Mouse (Mus musculus): ENCODE measurements around the gene Tmem121b.

Tmem121b gene

GRCm38 (mm10) chr6:120492499-120493373, 871 bp downstream of the Tmem121b start:
- DNase-seq (ENCODE audit: low spot score), result no peak

- no peak for DNase-seq (ENCODE audit: low spot score)
Observed at GRCm38 (mm10) chr6:120491862-120492498, 1.6 kb downstream of the Tmem121b start.

- DNase-seq (ENCODE audit: low spot score), result no peak
Observed at GRCm38 (mm10) chr6:120491064-120491463, 2.5 kb downstream of the Tmem121b start.

- no peak for DNase-seq (ENCODE audit: low spot score)
Observed at GRCm38 (mm10) chr6:120489461-120489860, 4.1 kb downstream of the Tmem121b start.

- DNase-seq (ENCODE audit: low spot score), result no peak
Observed at GRCm38 (mm10) chr6:120488647-120489046, 5.0 kb downstream of the Tmem121b start.

GRCm38 (mm10) chr6:120486051-120486510, 7.5 kb downstream of the Tmem121b start:
- DNase-seq (ENCODE audit: low spot score), result no peak

- DNase-seq (ENCODE audit: low spot score), result no peak
Observed at GRCm38 (mm10) chr6:120485038-120485437, 8.6 kb downstream of the Tmem121b start.

- no peak for DNase-seq (ENCODE audit: low spot score)
Observed at GRCm38 (mm10) chr6:120483211-120483626, 10.4 kb downstream of the Tmem121b start.

- no peak for DNase-seq (ENCODE audit: low spot score)
Observed at GRCm38 (mm10) chr6:120482756-120483155, 10.9 kb downstream of the Tmem121b start.

- DNase-seq (ENCODE audit: low spot score), result no peak
Observed at GRCm38 (mm10) chr6:120482021-120482420, 11.6 kb downstream of the Tmem121b start.

- DNase-seq (ENCODE audit: low spot score), result no peak
Observed at GRCm38 (mm10) chr6:120481538-120481937, 12.1 kb downstream of the Tmem121b start.

- DNase-seq (ENCODE audit: low spot score), result no peak
Observed at GRCm38 (mm10) chr6:120480361-120480760, 13.2 kb downstream of the Tmem121b start.

- no peak for DNase-seq (ENCODE audit: low spot score)
Observed at GRCm38 (mm10) chr6:120479302-120479701, 14.3 kb downstream of the Tmem121b start.

- no peak for DNase-seq (ENCODE audit: low spot score)
Observed at GRCm38 (mm10) chr6:120475288-120475687, 18.3 kb downstream of the Tmem121b start.

- DNase-seq (ENCODE audit: low spot score), result no peak
Observed at GRCm38 (mm10) chr6:120473427-120473826, 20.2 kb downstream of the Tmem121b start.

- DNase-seq (ENCODE audit: low spot score), result no peak
Observed at GRCm38 (mm10) chr6:120472455-120473140, 21.0 kb downstream of the Tmem121b start.

GRCm38 (mm10) chr6:120471991-120472441, 21.6 kb downstream of the Tmem121b start:
- DNase-seq (ENCODE audit: low spot score), result no peak

GRCm38 (mm10) chr6:120470666-120471065, 22.9 kb downstream of the Tmem121b start:
- DNase-seq (ENCODE audit: low spot score), result no peak

GRCm38 (mm10) chr6:120469770-120470169, 23.8 kb downstream of the Tmem121b start:
- no peak for DNase-seq (ENCODE audit: low spot score)

GRCm38 (mm10) chr6:120469268-120469667, 24.3 kb downstream of the Tmem121b start:
- no peak for DNase-seq (ENCODE audit: low spot score)

- DNase-seq (ENCODE audit: low spot score), result no peak
Observed at GRCm38 (mm10) chr6:120468259-120468658, 25.3 kb downstream of the Tmem121b start.

GRCm38 (mm10) chr6:120466609-120467329, 26.8 kb downstream of the Tmem121b start:
- DNase-seq (ENCODE audit: low spot score), result no peak

All from ovary, adult 18-20 months (tissue).